Mouse (Mus musculus): ENCODE results near the gene Mvb12a.

Mvb12a gene

DNA sequence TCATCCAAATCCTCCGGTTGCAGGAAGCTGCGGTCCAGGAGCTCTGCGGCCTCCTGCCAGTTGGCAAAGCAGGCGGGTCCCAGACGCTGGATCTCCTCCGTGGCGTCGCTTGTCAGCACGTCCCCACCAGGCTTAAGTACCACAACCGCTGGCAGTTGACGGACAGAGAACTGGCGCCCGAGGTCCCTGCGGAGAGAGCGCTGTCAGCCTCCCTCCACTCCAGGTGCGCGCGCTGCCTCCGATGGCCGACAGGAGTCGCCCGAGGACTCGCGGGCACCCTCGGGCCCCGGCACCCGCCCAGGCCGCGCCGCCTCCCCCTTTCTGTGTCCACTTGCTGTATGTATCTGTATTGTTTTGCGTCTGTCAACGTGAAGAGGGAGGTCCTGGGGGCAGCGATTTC is 20.0 kb downstream of the Mvb12a start:
- DNase-seq (ENCODE audit: inconsistent age in 2 of 2, low spot score in 1 of 2) = peak; percentile 86 to 94

DNA sequence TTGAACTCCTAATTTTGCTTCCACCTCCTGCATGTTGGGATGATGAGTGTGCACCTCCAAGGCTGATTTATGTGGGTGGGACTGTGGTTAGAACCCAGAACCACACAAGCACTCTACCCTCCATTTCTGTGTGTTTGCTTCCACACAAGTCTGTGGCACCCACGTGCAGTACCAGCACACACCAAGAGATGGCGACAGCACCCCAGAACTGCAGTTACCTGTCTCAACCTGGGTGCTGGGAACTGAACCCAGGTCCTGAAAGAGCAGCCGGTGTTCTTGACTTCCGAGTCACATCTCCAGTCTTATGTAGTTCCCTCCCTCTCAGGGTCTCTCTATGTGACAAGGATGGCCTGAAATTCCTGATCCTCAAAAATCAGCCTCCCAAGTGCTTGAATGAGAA is 21.3 kb downstream of the Mvb12a start:
- DNase-seq (ENCODE audit: inconsistent age in 2 of 2, low spot score in 1 of 2) = no peak

GRCm38 (mm10) chr8:71566501-71566900 is 23.8 kb downstream of the Mvb12a start, which contains the start of gene Nxnl1:
TSS of gene Nxnl1 (minus strand) at chr8:71566601.
- no peak for DNase-seq (ENCODE audit: inconsistent age in 2 of 2, low spot score in 1 of 2)

DNA sequence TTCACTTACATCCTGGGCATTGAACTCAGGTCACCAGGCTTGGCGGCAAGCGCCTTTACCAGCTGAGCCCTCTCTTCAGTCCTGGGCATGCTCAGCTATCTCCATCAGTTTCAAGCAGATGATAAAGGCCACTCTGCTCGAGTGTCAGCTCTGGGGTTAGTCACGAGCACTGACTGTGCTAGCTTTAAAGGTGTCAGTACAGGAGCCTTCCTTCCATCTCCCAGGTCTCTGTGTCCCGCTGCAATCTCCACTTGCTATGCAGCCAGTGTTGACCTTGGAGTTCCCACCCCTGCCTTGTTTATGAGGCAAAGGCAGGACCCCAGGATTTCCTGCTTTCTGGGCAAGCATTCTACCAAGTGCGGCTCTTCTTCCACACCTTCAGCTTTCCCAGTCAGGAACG is 24.9 kb downstream of the Mvb12a start:
- peak; percentile 51 to 62 for DNase-seq (ENCODE audit: inconsistent age in 2 of 2, low spot score in 1 of 2)

- DNase-seq (ENCODE audit: inconsistent age in 2 of 2, low spot score in 1 of 2) = peak; percentile 89 to 97
These were observed 25.7 kb downstream of the Mvb12a start, which contains the start of gene Slc27a1 for GRCm38 (mm10) chr8:71568387-71568937. TSS of gene Slc27a1 (plus strand) at chr8:71568882.

GRCm38 (mm10) chr8:71568941-71569340 is 26.2 kb downstream of the Mvb12a start:
- DNase-seq (ENCODE audit: inconsistent age in 2 of 2, low spot score in 1 of 2) = no peak

- DNase-seq (ENCODE audit: inconsistent age in 2 of 2, low spot score in 1 of 2) = peak; percentile 94 to 99
These were observed 26.9 kb downstream of the Mvb12a start for GRCm38 (mm10) chr8:71569366-71570290.

GRCm38 (mm10) chr8:71570291-71570954 is 27.7 kb downstream of the Mvb12a start:
- peak in 1 of 2 experiments; percentile 97 for DNase-seq (ENCODE audit: inconsistent age in 2 of 2, low spot score in 1 of 2)

DNA sequence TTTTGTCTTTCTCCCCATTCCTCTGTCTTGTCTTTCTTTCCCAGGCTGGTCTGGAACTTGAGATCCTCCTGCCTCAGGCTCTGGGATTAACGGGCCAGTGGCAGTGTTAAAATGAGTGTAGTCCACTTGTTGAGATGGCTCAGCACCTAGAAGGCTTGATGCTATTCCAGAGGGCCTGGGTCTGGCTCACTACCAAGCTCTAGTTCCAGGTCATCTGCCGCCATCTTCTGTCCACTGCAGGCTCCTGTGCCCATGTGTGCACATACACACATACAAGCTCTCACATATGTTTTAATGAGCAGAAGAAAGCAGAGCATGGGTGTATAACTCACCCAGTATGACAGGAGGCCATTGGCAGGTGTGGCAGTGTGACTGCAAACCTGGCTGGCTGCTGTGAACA is 29.4 kb downstream of the Mvb12a start:
- no peak for DNase-seq (ENCODE audit: inconsistent age in 2 of 2, low spot score in 1 of 2)

GRCm38 (mm10) chr8:71572847-71573633 is 30.3 kb downstream of the Mvb12a start:
- peak; percentile 75 to 82 for DNase-seq (ENCODE audit: inconsistent age in 2 of 2, low spot score in 1 of 2)

DNA sequence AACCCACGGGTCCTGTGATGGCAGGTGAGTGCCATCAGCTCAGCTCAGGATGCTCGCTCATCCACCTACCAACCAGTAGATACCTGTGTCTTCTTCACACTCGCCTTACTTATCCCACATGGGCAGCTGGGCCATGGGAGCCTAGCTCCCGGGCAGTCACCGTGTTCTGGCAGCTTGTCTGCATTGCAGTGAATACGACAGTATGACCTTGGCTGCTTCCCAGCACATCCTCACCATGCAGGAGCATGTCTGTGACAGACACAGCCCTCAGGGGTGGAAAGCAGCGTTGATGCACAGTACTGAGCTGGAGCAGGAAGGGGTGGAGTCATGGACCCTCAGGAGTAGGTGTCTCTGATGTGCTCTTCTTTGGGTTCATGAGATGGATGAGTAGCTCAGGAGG is 31.7 kb downstream of the Mvb12a start:
- DNase-seq (ENCODE audit: inconsistent age in 2 of 2, low spot score in 1 of 2) = peak; percentile 76 to 82

- DNase-seq (ENCODE audit: inconsistent age in 2 of 2, low spot score in 1 of 2) = peak in 1 of 2 experiments; percentile 68
These were observed 32.3 kb downstream of the Mvb12a start for GRCm38 (mm10) chr8:71575020-71575419.

- DNase-seq (ENCODE audit: inconsistent age in 2 of 2, low spot score in 1 of 2) = no peak
These were observed 35.2 kb downstream of the Mvb12a start for GRCm38 (mm10) chr8:71577856-71578387.

DNA sequence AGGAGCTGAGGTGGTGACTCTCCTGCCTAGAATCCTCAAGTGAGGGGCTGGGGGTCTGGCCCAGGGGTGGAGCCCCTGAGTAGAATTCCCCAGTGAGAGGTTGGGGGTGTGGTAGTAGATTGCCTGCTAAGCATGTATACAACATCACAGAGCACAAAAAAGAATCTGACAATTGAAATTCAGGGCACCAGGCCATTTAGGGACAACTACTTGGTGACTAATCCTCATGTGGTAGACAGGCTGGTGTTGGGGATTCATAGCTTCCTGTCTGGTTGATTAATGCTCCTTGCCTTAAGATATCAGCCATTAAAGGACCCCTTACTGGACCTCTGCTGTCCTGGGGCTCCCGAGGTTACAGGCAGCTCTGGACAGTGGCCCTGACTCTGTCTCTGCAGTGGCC is 36.3 kb downstream of the Mvb12a start:
- peak in 1 of 2 experiments; percentile 84 for DNase-seq (ENCODE audit: inconsistent age in 2 of 2, low spot score in 1 of 2)

DNA sequence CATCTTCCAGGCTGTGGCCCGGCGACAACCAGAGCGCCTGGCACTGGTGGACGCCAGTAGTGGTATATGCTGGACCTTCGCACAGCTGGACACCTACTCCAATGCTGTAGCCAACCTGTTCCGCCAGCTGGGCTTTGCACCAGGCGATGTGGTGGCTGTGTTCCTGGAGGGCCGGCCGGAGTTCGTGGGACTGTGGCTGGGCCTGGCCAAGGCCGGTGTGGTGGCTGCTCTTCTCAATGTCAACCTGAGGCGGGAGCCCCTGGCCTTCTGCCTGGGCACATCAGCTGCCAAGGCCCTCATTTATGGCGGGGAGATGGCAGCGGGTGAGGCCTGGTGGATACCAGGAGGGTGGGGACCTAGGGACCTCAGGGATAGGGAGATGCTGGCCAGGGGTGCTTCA is 36.8 kb downstream of the Mvb12a start:
- DNase-seq (ENCODE audit: inconsistent age in 2 of 2, low spot score in 1 of 2) = peak; percentile 77 to 92

GRCm38 (mm10) chr8:71580201-71580600 is 37.5 kb downstream of the Mvb12a start:
- peak in 1 of 2 experiments; percentile 62 for DNase-seq (ENCODE audit: inconsistent age in 2 of 2, low spot score in 1 of 2)

DNA sequence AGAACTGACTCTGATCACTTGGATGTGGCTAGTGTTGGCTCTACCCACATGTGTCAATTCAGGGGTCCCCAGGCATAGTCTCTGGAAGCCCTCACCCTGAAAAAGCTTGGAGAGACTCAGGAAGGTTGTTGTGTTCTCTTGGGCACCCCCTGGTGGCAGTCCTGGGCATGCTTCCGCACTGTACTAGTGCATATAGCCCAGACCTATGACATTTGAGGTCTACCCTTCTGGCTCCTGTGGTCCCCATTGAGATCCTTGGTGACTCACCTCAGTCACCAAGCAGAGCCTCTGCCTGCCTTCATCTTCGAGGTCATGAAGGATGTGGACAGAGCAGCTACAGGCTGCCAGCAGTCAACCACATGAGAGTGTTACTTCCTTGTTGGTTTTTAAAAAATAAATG is 44.2 kb downstream of the Mvb12a start:
- peak; percentile 60 to 83 for DNase-seq (ENCODE audit: inconsistent age in 2 of 2, low spot score in 1 of 2)

DNA sequence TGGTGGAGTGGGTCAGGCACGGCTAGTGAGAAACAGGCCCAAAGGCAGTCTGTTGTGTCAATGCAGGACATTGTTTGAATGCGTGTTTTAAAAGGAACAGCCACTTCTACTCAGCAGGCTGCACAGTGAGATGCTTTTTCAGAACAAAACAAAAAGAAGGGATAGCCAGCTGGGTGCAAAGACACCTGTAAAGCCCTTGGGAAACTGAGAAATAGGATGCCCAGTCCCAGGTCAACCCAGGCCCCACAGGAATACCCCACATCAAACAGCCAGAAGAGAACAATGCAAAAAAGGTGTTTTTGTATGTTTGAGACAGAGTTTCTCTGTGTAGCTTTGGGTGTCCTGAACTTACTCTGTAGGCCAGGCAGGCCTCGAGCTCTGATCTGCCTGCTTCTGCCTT is 46.0 kb downstream of the Mvb12a start:
- no peak for DNase-seq (ENCODE audit: inconsistent age in 2 of 2, low spot score in 1 of 2)

- no peak for DNase-seq (ENCODE audit: inconsistent age in 2 of 2, low spot score in 1 of 2)
These were observed 48.3 kb downstream of the Mvb12a start for GRCm38 (mm10) chr8:71591017-71591416.
